Mouse (Mus musculus) mouse embryonic stem cell (cell line): ENCODE measurements around the gene Elovl6.

ENCODE experiments used
- in situ Hi-C, 2 experiments: fragments of 300-500 bp; cut with MboI; formaldehyde crosslinking; loops; 1 replicate in 1 of 2; 3 replicates in 1 of 2; pipeline ENCODE4 v1.14.3; 2019 to 2020; ENCODE audit warnings: low sequenced_read_pairs in 2 of 2, low pct_unique_long_range_greater_than_20kb in 1 of 2, mixed read lengths in 1 of 2; ENCODE audit not compliant: unreplicated experiment in 1 of 2

Elovl6 gene

DNA sequence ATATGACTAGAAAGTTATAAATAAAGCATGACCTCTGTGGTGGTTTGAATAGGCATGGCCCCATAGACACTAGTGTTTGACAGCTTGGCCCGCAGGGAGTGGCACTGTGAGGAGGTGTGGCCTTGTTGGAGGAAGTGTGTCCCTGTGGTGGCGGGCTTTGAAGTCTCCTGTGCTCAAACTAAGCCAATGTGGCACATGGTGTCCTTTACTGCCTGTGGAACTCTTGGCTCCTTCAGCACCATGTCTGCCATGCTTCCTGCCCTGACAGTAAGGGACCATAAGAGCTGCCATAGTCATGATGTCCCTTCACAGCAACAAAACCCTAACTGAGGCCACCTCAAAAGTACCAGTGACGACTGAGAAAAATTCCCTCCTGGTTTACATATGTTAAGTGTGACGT lies 120.3 kb downstream of the Elovl6 start:
- in situ Hi-C loops, result no loop called here

DNA sequence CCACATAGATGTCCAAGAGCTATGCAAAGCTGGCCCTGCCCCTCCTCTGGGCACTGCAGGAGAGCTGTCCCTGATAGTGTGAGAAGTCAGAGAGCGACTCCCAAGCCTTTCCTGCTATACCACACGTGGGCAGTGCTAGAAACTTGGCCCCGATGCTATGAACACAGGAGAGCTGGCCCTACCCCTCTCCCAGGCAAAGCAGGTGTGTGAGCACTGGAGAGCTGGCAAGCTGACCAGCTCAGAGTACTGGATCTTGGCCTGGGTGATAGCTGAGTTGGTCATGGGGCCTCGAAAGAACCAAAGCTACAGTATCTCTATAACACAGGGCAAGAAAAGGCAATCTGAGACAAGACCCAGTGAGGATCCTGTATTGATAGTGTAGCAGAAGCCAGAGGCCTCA lies 124.4 kb downstream of the Elovl6 start:
- in situ Hi-C loops, result no loop called here

DNA sequence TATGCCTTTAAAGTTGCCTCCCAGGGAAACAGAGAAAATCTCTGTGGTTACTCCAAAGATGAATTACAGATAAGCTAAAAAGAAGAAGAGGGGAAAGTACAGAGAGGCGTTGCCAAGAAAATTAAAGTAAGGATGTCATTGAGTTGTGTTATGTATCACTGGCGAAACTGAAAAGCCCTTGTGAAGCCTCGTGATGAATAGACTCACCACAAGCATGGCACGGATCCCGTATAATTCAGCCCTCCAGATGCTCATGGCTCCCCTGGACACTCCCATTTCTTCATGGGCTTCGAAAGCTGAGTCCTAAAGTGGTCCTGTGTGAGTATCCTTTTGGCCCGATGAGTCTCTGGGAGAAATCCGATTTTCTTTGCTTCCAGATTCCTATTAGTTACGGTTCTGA lies 125.1 kb downstream of the Elovl6 start:
- in situ Hi-C loops, result no loop called here

DNA sequence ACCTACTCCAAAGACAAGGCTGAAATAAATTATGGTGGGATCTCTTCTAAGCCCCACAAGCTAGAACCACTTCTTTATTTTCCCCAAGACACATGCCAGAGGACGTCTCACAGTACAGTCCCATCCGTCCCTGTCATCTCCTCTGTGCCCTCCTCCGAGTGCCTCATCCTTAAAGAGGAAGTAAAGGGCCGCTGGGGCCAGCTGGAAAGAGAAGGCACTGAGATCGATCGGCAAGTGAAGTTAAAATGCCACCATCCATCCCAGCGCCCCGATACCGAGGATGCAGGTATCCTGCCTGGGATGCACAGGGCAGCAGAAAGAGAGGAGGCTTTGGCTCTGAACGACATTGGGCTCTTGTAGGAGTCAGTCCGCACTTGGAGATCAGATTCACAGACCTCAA lies 125.6 kb downstream of the Elovl6 start:
- in situ Hi-C loops, result no loop called here

DNA sequence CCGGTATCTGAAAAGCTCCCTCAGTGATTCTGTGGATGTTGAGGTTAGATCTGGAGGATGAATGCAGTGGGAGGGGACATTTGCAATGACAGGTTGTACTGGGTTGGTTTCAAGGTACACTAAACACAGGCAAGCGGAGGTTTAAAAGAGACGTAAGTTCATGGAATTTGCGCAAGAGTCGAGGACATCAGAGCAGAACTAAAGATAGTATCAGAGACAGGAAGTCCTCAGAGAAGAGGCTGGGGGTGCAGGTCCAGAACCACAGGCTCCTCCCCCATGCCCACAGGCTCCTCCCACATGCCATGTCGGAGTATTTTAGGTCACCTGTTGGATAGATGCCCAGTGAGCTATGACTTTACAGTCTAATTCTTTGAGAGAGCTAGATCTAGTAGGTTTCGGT lies 126.6 kb downstream of the Elovl6 start:
- in situ Hi-C loops, result no loop called here

DNA sequence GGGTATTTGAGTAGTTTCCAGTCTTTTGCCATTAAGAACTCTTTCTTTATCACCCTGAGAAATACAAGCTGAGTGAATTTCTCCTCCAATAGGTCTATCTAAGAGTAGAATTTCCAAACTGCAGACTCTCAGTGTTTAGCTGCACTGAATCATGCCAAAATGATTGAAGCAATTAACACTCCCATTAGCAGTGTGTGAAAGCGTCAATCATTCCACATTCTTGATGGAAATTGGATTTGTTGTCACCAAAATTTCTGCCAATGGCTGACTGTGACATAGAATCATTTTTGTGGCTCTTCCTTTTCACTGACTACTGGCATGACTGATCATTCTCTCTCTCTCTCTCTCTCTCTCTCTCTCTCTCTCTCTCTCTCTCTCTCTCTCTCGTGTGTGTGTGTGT lies 131.8 kb downstream of the Elovl6 start:
- in situ Hi-C loops, result no loop called here

DNA sequence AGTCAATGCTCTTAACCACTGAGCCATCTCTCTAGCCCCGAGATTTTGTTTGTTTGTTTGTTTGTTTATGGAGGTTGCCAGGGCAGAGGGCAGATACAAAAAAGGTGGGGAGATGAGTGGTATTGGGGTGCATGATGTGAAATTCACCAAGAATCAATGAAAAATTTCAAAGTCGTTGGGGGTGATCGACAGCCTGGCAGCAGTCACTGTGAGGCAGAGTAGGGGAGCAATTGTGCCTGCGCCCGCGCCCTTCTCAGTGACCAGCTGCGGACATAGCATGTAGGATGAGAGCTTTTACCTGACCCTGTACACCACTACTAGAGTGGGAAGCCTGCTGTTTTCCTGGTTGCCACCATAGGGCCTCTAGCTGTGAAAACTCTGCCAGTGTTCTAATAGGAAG lies 143.8 kb downstream of the Elovl6 start:
- in situ Hi-C loops, result no loop called here

DNA sequence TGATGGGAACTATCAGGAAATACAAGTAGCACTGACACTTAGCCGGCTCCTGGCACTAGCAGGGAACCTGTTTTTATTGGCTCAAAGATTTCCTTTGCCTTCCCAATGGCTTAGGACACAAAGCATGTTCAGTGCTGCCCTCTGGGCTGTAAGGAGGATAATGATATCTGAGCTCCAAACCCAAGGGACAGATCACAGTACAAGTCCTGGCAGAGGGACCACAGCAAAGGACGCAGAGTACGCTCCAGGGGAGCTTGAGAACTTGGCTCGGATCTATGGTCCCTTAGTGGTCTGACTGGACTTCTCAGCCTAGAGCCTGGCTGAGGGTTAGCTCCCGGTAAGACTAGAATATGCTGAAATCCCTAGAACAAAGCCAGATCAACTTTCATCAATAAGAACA lies 148.1 kb downstream of the Elovl6 start:
- in situ Hi-C loops, result loop anchor here in 1 of 2 experiments (10.0 kb wide), 1 partner anchor 375 kb away; no protein-coding TSS in a partner anchor

DNA sequence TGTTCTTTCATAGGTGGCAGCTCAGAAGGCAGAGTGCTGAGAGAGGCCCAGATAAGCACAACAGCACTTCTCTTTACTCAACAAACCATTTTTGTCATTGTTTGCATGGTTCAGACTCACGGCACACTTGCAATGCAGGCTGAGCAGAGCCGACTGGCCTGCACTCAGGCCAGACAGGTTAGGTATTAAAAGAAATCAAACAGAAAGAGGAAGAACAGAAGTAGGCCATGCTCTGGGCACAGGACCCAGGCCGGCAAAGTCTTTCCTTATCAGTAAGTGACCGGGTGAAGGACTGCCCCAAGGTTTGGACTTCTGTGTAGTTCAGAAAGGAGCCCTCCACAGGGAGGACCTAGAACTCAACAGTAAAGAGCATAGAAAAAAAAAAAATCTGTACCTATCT lies 149.7 kb downstream of the Elovl6 start:
- in situ Hi-C loops, result loop anchor here in 1 of 2 experiments (10.0 kb wide), 1 partner anchor 377 kb away; no protein-coding TSS in a partner anchor

DNA sequence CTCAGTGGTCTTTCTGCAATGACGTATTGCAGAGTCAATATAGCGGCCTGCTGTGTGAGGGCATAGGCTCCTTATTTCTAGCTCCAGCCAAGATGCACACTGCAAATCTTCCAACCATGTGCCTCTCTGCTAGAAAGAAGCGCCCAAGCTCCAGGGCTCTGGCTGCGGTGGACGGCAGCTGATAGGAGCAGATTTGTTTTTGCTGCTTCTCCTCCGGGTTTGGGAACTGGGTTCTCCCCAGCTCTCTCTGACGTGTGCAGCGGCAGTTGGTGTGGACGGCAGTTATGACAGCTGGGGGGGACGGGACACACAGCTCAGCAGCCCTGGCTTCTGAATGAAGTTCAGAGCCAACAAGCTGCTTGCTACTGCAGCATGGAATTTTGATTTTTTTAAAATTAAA lies 150.2 kb downstream of the Elovl6 start:
- in situ Hi-C loops, result loop anchor here in 1 of 2 experiments (10.0 kb wide), 1 partner anchor 378 kb away; no protein-coding TSS in a partner anchor

DNA sequence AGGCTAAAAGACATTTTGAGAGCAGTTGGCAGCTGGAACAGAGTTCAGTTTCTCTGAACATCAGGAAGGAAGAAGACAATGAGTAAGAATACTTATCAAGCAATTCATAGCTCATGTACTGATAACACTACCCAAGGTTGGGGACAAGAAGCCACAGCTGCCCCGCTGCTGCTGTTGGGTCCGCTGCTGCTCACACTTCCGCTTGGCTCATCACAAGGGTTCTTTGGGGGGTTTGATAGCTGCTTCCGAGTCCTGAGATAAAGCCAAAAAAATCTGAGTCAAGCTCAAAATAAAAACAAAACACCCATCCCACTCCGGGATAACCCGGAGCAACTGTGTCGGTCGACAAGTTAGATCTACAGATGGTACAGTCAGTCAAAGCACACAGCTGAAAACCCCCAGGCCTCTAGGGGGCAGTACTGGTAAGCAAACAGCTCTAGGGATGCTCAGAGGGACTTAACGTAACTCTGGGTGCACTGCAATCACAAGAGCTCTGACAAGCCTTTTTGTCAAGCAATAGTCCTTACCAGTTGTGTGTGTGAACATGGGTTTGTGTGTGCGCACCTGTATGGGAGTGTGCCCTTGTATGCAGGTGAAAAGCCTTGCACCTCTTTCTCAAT lies 151.0 kb downstream of the Elovl6 start:
- in situ Hi-C loops, result loop anchor here in 1 of 2 experiments (10.0 kb wide), 1 partner anchor 378 kb away; no protein-coding TSS in a partner anchor

DNA sequence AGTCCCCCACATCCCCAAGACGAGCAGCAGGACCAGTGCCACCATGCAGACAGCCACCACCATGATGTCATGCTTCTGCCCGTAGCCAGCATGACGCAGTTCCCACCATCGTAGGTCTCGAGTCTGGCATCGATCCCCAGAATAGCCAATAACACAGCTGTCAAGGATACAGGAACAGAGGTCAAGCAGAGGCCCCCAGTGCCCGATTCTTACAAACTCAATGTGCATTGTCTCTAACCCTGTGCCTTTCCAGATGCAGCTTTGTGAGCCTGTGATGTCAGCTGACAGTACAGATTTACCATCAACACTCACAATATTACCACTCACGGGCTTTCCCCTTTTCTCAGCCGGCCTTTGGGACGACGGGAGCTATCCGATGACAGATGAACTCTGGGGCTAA lies 154.0 kb downstream of the Elovl6 start:
- in situ Hi-C loops, result loop anchor here (5.0 to 10.0 kb wide), 2 partner anchors 381 to 384 kb away; no protein-coding TSS in a partner anchor

DNA sequence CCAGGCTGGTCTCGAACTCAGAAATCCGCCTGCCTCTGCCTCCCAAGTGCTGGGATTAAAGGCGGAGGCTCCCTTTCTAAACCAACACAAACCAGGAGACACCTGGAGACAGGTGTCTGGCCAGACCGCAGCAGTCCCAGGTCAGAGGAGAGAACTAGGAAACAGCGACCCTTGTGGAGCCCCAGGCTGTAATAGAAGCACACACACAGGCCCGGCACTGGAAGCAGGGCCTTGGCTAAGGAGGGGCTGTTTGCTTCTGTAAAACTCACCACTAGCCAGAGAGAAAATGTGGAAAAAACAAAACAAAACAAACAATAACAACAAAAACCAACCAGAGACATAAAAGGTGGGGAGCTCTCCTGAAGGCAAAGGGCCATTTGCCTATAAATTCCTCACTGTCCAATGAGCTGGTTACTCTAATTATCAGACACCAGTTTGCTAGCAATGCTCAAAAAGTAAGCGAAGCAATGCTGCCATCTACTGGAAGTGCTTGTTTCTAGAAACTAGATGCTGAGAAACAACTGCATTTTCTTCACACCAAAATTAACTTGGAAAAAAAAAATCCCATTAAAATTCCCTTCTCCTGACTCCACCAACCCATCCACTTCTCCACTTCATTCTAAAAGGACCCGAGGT lies 154.7 kb downstream of the Elovl6 start:
- in situ Hi-C loops, result loop anchor here (5.0 to 10.0 kb wide), 2 partner anchors 382 to 385 kb away; no protein-coding TSS in a partner anchor

DNA sequence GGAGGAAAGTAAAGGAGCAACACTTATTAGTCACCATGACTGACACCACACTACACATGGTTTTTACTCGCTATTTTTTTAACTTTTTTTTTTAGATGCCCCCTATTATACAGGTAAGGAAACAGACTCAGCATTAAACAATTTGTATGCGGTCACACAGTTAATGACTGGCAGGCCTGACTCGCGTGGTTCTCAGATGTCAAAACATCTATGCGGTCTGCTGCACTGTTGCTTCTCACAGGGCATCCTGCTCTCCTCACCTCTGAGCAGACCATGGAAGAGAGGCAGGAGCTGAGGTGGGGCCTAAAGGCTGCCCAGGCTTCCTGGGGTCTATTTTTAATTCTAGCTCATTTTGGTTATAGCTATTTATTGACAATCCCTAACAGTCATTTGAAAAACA lies 155.3 kb downstream of the Elovl6 start:
- in situ Hi-C loops, result loop anchor here (5.0 to 10.0 kb wide), 2 partner anchors 383 to 385 kb away; no protein-coding TSS in a partner anchor
